Mouse (Mus musculus) liver, postnatal 0 days (tissue): ENCODE measurements around the gene Tor2a. TPM values are rescaled to one million over a fixed set of nuclear protein-coding genes. Genes with fewer than 3 reads are reported as not detected.

Experiments
- ATAC-seq: fragments of 200-750 bp; cut with Nextera tagmentation; 2 replicates; pipeline ENCODE4 v1.8.0; 2017; ENCODE audit warnings: mild to moderate bottlenecking, moderate library complexity
- DNase-seq: peaks from one replicate; pipeline ENCODE4 v3.0.0-alpha.2; 2016
- H3K27ac ChIP-seq: fragments of 300-500 bp; sonication (generic); 2 replicates; pipeline ENCODE4 v1.5.1; 2014; ENCODE audit warnings: antibody characterized with exemption, moderate library complexity, mild to moderate bottlenecking, low read depth
- H3K27me3 ChIP-seq: fragments of 300-500 bp; sonication (generic); 2 replicates; pipeline ENCODE4 v1.6.1; 2014; ENCODE audit warnings: low read length, control low read depth, mixed read lengths; ENCODE audit not compliant: insufficient read depth
- H3K36me3 ChIP-seq: fragments of 300-500 bp; sonication (generic); replicated peaks from 2 replicates; pipeline ENCODE4 v1.6.1; 2014; ENCODE audit warnings: mild to moderate bottlenecking, control low read depth, low read length, moderate library complexity, mixed read lengths; ENCODE audit not compliant: insufficient read depth
- H3K4me1 ChIP-seq: fragments of 300-500 bp; sonication (generic); 2 replicates; pipeline ENCODE4 v1.6.1; 2014; ENCODE audit warnings: antibody characterized with exemption, mild to moderate bottlenecking, control low read depth; ENCODE audit not compliant: insufficient read depth
- H3K4me2 ChIP-seq: fragments of 300-500 bp; sonication (generic); 2 replicates; pipeline ENCODE4 v1.6.1; 2014; ENCODE audit warnings: low read depth, mild to moderate bottlenecking, low read length, moderate library complexity, mixed read lengths
- H3K4me3 ChIP-seq: fragments of 300-500 bp; sonication (generic); 2 replicates; pipeline ENCODE4 v1.5.1; 2014; ENCODE audit warnings: low read depth, low read length
- H3K9ac ChIP-seq: fragments of 300-500 bp; sonication (generic); replicated peaks from 2 replicates; pipeline ENCODE4 v1.6.1; 2014; ENCODE audit warnings: mild to moderate bottlenecking, moderate library complexity
- H3K9me3 ChIP-seq: fragments of 300-500 bp; sonication (generic); 2 replicates; pipeline ENCODE4 v1.6.1; 2016; ENCODE audit warnings: mild to moderate bottlenecking, control low read depth, low read length, mixed read lengths
- CTCF ChIP-seq: sonication (generic); IDR thresholded peaks from 2 replicates; pipeline ENCODE4 v1.5.1; 2016; ENCODE audit warnings: antibody characterized with exemption, low read depth
- EP300 ChIP-seq: IDR thresholded peaks from 2 replicates; pipeline ENCODE4 v1.6.1; 2016; ENCODE audit warnings: antibody characterized with exemption, low read depth, mild to moderate bottlenecking
- WGBS: fragments of 180-500 bp; shearing (Covaris S2); extraction: QIAGEN DNeasy Blood & Tissue Kit; methylation state at CpG from one replicate; pipeline ENCODE4 v1.1.7; 2014; ENCODE audit not compliant: insufficient replicate concordance; 5-methylcytosine and 5-hydroxymethylcytosine counted together
- polyA plus RNA-seq: library from polyadenylated mRNA; unstranded; fragments of >200 nt; fragmentation: Nextera tagmentation; extraction: Ambion mirVana; gene quantifications from 2 replicates; pipeline ENCODE4 v1.2.1, GENCODE M21; 2015

Gene Tor2a
- 34.6 and 34.7 TPM in 2 replicates for polyA plus RNA-seq

DNA sequence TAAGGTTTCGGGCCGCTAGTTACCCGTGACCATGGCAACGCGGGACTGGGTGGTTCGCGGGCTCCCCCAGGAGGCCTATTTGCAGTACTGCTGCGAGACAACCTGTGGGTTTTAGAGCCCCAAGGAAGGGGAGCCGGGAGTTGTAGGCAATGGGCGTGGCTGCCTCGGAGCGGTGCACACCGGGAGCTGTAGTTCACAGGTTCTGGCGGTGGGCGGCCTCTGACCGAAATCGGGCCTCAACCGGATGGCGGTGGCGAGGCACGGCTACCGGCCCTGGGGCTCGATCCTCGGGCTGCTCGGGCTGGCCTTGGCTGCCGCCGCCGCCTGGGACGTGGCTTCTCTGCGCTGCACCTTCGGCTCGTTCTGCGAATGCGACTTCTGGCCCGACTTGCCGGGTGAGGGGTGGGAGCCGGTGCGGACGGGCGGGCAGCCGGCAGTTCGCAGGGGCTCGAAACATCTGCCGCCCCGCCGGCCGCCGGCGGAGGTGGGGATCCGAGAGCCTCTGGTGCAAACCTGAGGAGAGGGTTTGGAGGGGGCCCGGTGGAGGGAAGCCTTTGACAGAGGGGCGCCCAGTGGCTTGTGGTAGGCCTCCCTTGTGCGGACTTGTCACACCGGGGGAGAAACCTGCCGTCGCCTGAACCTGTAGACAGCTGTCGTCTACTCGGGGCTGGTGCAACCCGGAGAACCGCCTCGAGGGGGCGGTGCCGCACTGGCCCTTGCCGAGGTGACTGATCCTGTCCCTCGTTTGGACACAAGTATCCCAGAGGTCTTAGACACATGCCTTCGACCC lies at the start of gene Tor2a:
Tor2a (plus strand) TSS at position 179 of the 790 bp plus-strand sequence.
- H3K4me1 ChIP-seq = no peaks in the 10 kb centered on the region; the same call in 1 of the 2 replicates
- peaks cover 33% of the 10 kb centered on the region for H3K36me3 ChIP-seq
- ATAC-seq = peak; percentile 93
- no peaks in the 10 kb centered on the region for H3K9me3 ChIP-seq
- H3K9ac ChIP-seq = peak within 1 kb of the TSS; percentile 84
- TF ChIP-seq EP300 (no peak), CTCF (peak; percentile 96)
- peak within 1 kb of the TSS; percentile 64 for H3K4me3 ChIP-seq
- H3K27ac ChIP-seq = peak within 1 kb of the TSS; percentile 91
- no peaks in the 10 kb centered on the region for H3K27me3 ChIP-seq
- peak within 1 kb of the TSS; percentile 89 for H3K4me2 ChIP-seq
- under 1% methylated on average over 64 of the region's 66 CpGs for WGBS
- DNase-seq = peak; percentile 96

DNA sequence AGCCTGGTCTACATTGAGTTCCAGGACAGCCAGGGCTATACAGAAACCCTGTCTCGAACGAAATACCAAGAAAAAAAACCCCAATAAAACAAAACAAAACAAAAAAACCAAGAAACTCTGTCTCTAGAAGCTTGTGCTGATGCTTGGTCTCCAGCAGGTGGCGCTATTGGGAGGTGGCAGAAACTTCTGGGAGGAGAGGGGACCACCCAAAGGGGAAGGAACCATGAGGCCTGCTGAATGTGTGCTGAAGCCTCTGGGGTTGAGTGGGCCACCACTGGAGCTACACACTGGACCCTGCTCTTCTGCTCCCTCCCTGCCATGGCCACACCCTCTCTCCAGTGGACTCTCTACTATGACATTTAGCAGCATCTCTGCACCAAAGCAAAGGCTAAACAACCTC lies 48.4 kb upstream of the Tor2a start:
- H3K27ac ChIP-seq = no peak overlapping the region
- ATAC-seq (no peak), DNase-seq (peak; percentile 83)
- whole genome bisulfite sequencing = 37% methylated on average over 3 of the region's 3 CpGs
- TF ChIP-seq EP300 (no peak), CTCF (peak; percentile 92)
- H3K27me3 ChIP-seq = no peaks in the 10 kb centered on the region
- no peaks in the 10 kb centered on the region for H3K9me3 ChIP-seq
- H3K9ac ChIP-seq = no peak overlapping the region
- peaks cover 56% of the 10 kb centered on the region for H3K36me3 ChIP-seq
- no peak overlapping the region for H3K4me2 ChIP-seq
- H3K4me1 ChIP-seq = peaks cover 18% of the 10 kb centered on the region
- H3K4me3 ChIP-seq = no peak overlapping the region

DNA sequence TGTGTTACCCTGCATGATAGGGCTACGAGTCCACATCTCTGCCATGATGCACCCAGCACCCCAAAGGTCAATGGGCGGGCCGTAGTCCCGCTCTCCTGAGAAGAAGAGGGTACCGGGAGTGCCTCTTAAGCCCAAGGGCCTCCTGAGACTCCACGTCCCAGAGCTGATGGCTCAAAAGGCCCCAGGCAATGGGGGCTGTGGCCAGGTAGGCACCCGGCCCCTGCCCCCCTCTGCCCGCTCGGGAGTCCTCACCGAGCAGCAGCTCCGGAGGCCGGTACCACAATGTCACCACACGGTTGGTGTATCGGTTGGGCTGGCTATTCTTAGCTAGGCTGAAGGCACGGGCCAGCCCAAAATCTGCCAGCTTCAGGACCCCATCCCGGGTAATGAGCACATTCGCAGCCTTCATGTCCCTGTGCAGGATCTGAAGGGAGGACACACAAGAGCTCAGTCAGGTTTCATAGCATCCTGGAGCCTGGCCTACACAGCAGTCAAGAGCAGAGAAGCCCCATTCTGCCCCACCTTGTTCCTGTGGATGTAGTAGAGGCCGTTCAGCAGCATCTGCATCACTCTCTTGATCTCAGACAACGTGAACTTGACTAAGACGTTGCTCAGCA lies 47.4 kb upstream of the Tor2a start:
- Histone ChIP-seq H3K4me2 (no peak overlapping the region), H3K9ac (no peak overlapping the region), H3K9me3 (no peaks in the 10 kb centered on the region), H3K27ac (no peak overlapping the region), H3K4me3 (no peak overlapping the region), H3K4me1 (peaks cover 28% of the 10 kb centered on the region), H3K27me3 (no peaks in the 10 kb centered on the region), H3K36me3 (peaks cover 52% of the 10 kb centered on the region)
- ATAC-seq (no peak), DNase-seq (no peak)
- 85% methylated on average over 20 of the region's 20 CpGs for WGBS
- TF ChIP-seq EP300 (no peak), CTCF (no peak)

DNA sequence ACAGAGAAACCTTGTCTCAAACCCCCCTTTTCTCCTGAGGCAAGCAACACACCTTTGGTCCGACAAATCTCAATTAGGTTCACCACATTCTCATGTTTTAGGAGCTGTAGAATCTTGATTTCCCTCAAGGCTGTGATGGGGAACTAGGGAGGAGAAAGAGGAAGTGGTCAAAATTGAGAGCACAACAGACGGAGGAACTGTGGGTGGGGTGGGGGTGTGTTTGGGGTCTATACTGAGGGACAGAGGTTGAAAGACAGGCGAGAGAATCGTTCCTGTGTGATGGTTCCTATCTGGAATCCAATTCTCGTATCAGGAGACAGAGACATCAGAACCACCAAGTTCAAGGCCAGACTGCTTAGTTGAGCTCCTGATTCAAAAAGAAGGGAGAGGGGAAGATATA lies 46.6 kb upstream of the Tor2a start:
- DNase-seq (peak; percentile 31), ATAC-seq (no peak)
- WGBS = 43% methylated on average over 5 of the region's 5 CpGs
- peaks cover 35% of the 10 kb centered on the region for H3K4me1 ChIP-seq
- H3K4me2 ChIP-seq = peak overlapping the region; percentile 90; the same call in 1 of the 2 replicates
- H3K27me3 ChIP-seq = no peaks in the 10 kb centered on the region
- no peak overlapping the region for H3K9ac ChIP-seq
- H3K36me3 ChIP-seq = peaks cover 44% of the 10 kb centered on the region
- no peak for TF ChIP-seq CTCF
- no peak for TF ChIP-seq EP300
- no peak overlapping the region for H3K27ac ChIP-seq
- no peaks in the 10 kb centered on the region for H3K9me3 ChIP-seq
- H3K4me3 ChIP-seq = no peak overlapping the region

DNA sequence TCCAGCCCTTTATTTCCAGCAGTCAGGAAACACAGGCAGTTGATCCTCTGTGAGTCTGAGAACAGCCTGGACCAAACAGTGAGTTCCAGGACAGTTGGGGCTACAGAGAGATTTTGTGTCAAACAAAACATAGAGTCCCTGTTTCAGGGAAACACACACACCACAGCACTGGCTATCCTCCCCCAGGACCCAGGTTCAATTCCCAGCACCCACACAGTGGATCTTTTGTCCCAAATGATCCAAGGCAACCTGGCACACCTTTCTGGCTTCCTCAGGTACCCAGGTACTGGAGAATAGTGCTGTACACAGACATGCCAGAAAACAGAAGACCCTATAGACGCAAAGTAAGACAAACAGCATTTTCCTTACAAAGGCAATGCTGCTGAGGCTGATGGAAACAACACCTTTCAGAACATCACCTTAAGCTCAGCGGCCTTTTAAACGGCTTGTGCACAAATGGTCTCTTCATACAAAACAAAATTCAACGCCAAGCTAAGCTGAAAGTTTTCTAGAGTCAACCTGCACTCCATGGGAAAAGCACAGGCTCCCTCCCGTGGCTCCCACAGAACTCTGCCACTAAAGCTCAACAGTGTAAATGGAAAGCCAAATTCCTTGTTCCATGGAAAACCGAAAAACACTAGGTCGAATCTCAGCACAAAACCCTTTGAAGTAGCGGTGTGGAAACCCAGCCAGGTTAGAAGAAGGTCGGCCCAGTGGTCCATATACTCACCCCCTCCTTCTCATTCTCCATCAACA lies 45.6 kb upstream of the Tor2a start:
- Histone ChIP-seq H3K27me3 (no peaks in the 10 kb centered on the region), H3K9me3 (no peaks in the 10 kb centered on the region), H3K36me3 (peaks cover 34% of the 10 kb centered on the region), H3K9ac (peak overlapping the region; percentile 90), H3K4me2 (peak overlapping the region; percentile 90), H3K4me1 (peaks cover 36% of the 10 kb centered on the region), H3K4me3 (peak overlapping the region; percentile 89), H3K27ac (peak overlapping the region; percentile 97)
- DNase-seq = no peak
- 20% methylated on average over 9 of the region's 9 CpGs for WGBS
- peak; percentile 29 for TF ChIP-seq CTCF
- TF ChIP-seq EP300 = no peak
- no peak for ATAC-seq

DNA sequence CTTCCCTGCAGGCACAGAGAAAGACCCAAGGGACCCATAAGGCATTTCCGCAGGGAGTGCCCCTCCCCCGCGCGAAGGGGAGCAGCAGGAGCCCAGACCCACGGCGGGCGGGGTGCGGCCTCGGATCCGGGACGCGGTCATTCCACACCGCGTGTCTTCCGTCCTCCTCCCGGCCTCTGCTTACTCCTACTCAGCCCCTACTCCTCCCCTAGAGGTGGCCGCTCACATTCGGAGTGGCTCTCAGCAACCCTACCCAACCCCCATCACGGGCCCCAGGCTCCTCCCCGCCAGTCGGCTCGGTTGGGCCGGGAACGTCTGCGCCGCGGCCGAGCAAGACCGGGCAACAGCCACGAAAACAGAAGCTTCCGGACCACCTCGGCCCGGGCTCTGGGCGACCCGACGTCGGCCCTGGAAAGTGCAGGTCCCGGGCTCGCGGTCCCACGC lies 44.9 kb upstream of the Tor2a start:
- under 1% methylated on average over 35 of the region's 41 CpGs for WGBS
- ATAC-seq = peak; percentile 63
- peak; percentile 86 for DNase-seq

More for the DNA sequence above, 44.9 kb upstream of the Tor2a start:
- TF ChIP-seq CTCF (peak; percentile 6; the same call in 1 of the 2 replicates), EP300 (no peak)
- Histone ChIP-seq H3K27ac (peak overlapping the region; percentile 97), H3K36me3 (peaks cover 27% of the 10 kb centered on the region), H3K4me3 (peak overlapping the region; percentile 89), H3K9ac (peak overlapping the region; percentile 90), H3K4me1 (peaks cover 36% of the 10 kb centered on the region), H3K4me2 (peak overlapping the region; percentile 90), H3K27me3 (no peaks in the 10 kb centered on the region), H3K9me3 (no peaks in the 10 kb centered on the region)
